Mouse (Mus musculus) heart, postnatal 0 days (tissue): ENCODE measurements around the gene Phf21a. TPM values are rescaled to one million over a fixed set of nuclear protein-coding genes. Genes with fewer than 3 reads are reported as not detected.

Experiments used
- ATAC-seq: fragments of 200-750 bp; cut with Nextera tagmentation; 2 replicates; pipeline ENCODE4 v1.8.0; 2017; ENCODE audit warnings: low read depth, moderate number of reproducible peaks, moderate library complexity; ENCODE audit not compliant: insufficient read depth
- DNase-seq: peaks from one replicate; pipeline ENCODE4 v3.0.0-alpha.2; 2016; ENCODE audit warnings: low spot score
- H3K27ac ChIP-seq: fragments of 300-500 bp; sonication (generic); 2 replicates; pipeline ENCODE4 v1.5.1; 2014; ENCODE audit warnings: low read depth, mild to moderate bottlenecking
- H3K27me3 ChIP-seq: fragments of 300-500 bp; sonication (generic); 2 replicates; pipeline ENCODE4 v1.6.1; 2014; ENCODE audit warnings: low read length, mixed read lengths; ENCODE audit not compliant: control insufficient read depth, insufficient read depth
- H3K36me3 ChIP-seq: fragments of 300-500 bp; sonication (generic); replicated peaks from 2 replicates; pipeline ENCODE4 v1.6.1; 2014; ENCODE audit warnings: low read length, mixed read lengths; ENCODE audit not compliant: control insufficient read depth, insufficient read depth
- H3K4me1 ChIP-seq: fragments of 300-500 bp; sonication (generic); 2 replicates; pipeline ENCODE4 v1.6.1; 2014; ENCODE audit warnings: antibody characterized with exemption; ENCODE audit not compliant: control insufficient read depth, insufficient read depth
- H3K4me2 ChIP-seq: fragments of 300-500 bp; sonication (generic); 2 replicates; pipeline ENCODE4 v1.6.1; 2014; ENCODE audit warnings: low read depth, mild to moderate bottlenecking, low read length, moderate library complexity
- H3K4me3 ChIP-seq: fragments of 300-500 bp; sonication (generic); 2 replicates; pipeline ENCODE4 v1.5.1; 2014; ENCODE audit warnings: low read depth, low read length
- H3K9ac ChIP-seq: fragments of 300-500 bp; sonication (generic); replicated peaks from 2 replicates; pipeline ENCODE4 v1.6.1; 2014; ENCODE audit warnings: low read depth, low read length, mixed read lengths
- H3K9me3 ChIP-seq: fragments of 300-500 bp; sonication (generic); replicated peaks from 2 replicates; pipeline ENCODE4 v1.6.1; 2016; ENCODE audit warnings: low read length; ENCODE audit not compliant: control insufficient read depth
- CTCF ChIP-seq: IDR thresholded peaks from 2 replicates; pipeline ENCODE4 v1.5.1; 2016; ENCODE audit warnings: antibody characterized with exemption, control low read depth, low read depth
- EP300 ChIP-seq: IDR thresholded peaks from 2 replicates; pipeline ENCODE4 v1.6.1; 2016; ENCODE audit warnings: antibody characterized with exemption, low read depth
- WGBS: fragments of 180-500 bp; shearing (Covaris S2); extraction: QIAGEN DNeasy Blood & Tissue Kit; methylation state at CpG from one replicate; pipeline ENCODE4 v1.1.7; 2014; 5-methylcytosine and 5-hydroxymethylcytosine counted together
- polyA plus RNA-seq: library from polyadenylated mRNA; unstranded; fragments of >200 nt; fragmentation: Nextera tagmentation; extraction: Ambion mirVana; gene quantifications from 2 replicates; pipeline ENCODE4 v1.2.1, GENCODE M21; 2015
- total RNA-seq: library from RNA; depleted of rRNA; stranded (reverse); fragments of >200 nt; gene quantifications from 2 replicates; pipeline ENCODE4 v1.2.3, GENCODE M21; 2014; ENCODE audit warnings: low replicate concordance

Gene Phf21a
- total and polyA plus RNA-seq, 2 experiments from 2014 or later = 9.9 to 41.0 TPM

GRCm38 (mm10) chr2:92354224-92354623 is 261.3 kb downstream of the Phf21a start:
- Histone ChIP-seq H3K4me1 (no peaks in the 10 kb centered on the region), H3K9ac (no peak overlapping the region), H3K9me3 (no peaks in the 10 kb centered on the region), H3K36me3 (peaks cover 67% of the 10 kb centered on the region), H3K4me2 (no peak overlapping the region), H3K4me3 (no peak overlapping the region), H3K27ac (no peak overlapping the region; the same call in 1 of the 2 replicates), H3K27me3 (no peaks in the 10 kb centered on the region)
- WGBS = 58% methylated on average over 6 of the region's 6 CpGs
- TF ChIP-seq CTCF (no peak), EP300 (no peak)
- ATAC-seq (0 out of 2 replicates have a peak, but pooled peaks have one; percentile 36), DNase-seq (no peak)

DNA sequence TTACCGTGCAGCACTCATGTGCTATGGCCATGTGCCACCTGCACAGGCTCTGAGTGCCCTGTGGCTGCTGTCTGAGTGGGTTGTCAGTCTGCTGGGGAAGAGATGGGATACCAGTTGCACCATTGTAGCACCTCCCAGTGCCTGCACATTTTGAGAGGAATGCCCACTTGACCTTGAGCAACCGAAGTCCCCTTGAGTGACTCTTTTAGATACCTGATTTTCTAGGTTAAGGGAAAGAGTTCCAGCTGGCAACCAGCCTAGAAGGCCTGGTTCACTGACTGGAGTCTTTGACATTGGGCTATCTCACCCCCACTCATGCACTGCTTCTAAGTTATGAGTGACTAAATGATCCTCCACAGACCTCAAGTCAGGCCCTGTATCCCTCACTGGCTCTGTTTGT is 266.4 kb downstream of the Phf21a start:
- no peak overlapping the region for H3K4me3 ChIP-seq
- 33% methylated on average over 2 of the region's 2 CpGs for WGBS
- ATAC-seq = 0 out of 2 replicates have a peak, but pooled peaks have one; percentile 30

DNA sequence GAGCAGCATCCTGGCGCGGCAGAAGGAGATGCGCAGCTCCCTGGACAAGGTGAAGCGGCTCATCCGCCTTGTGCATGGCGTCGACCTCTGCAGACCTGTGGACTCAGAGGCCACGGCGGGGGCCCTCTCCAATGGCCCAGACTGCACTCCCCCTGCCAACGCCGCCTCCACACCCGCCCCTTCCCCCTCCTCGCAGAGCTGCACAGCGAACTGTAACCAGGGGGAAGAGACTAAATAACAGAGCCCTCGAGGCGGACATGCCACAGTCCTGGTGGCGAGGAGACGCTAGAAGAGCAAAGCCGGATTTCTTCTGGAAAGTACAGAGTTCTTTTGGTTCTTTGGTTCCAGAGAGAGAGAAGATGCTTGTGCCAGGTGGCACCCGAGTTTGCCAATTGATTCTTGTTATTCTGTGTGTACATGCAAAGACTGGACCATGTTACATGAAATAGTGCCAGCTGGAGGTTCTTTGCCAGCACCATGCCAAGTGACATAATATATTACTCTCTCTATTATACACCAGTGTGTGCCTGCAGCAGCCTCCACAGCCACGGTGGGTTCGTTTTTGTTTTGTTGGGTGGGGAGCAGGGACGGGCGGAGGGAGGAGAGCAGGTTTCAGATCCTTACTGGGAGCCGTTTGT is 267.4 kb downstream of the Phf21a start:
- WGBS = 81% methylated on average over 25 of the region's 25 CpGs
- no peak overlapping the region for H3K9ac ChIP-seq
- ATAC-seq (no peak), DNase-seq (no peak)
- H3K27me3 ChIP-seq = no peaks in the 10 kb centered on the region
- no peaks in the 10 kb centered on the region for H3K9me3 ChIP-seq
- no peak overlapping the region for H3K27ac ChIP-seq
- no peak for TF ChIP-seq CTCF
- TF ChIP-seq EP300 = no peak
- H3K4me3 ChIP-seq = no peak overlapping the region
- H3K36me3 ChIP-seq = peaks cover 67% of the 10 kb centered on the region
- H3K4me2 ChIP-seq = no peak overlapping the region
- H3K4me1 ChIP-seq = 0 out of 2 replicates have a peak, but pooled peaks cover 4% of the 10 kb centered on the region

More for the DNA sequence above, 266.4 kb downstream of the Phf21a start:
- H3K36me3 ChIP-seq = peaks cover 67% of the 10 kb centered on the region
- DNase-seq = no peak
- H3K9me3 ChIP-seq = no peaks in the 10 kb centered on the region
- no peak overlapping the region for H3K4me2 ChIP-seq
- H3K27me3 ChIP-seq = no peaks in the 10 kb centered on the region
- H3K4me1 ChIP-seq = 0 out of 2 replicates have a peak, but pooled peaks cover 4% of the 10 kb centered on the region
- TF ChIP-seq CTCF = no peak
- TF ChIP-seq EP300 = no peak
- H3K9ac ChIP-seq = no peak overlapping the region
- no peak overlapping the region for H3K27ac ChIP-seq

GRCm38 (mm10) chr2:92360893-92361292 is 268.0 kb downstream of the Phf21a start:
- TF ChIP-seq CTCF (no peak), EP300 (no peak)
- ATAC-seq (no peak), DNase-seq (no peak)
- H3K9ac ChIP-seq = no peak overlapping the region
- H3K27me3 ChIP-seq = no peaks in the 10 kb centered on the region
- H3K4me2 ChIP-seq = no peak overlapping the region
- H3K9me3 ChIP-seq = no peaks in the 10 kb centered on the region
- H3K36me3 ChIP-seq = peaks cover 67% of the 10 kb centered on the region
- H3K4me1 ChIP-seq = 0 out of 2 replicates have a peak, but pooled peaks cover 4% of the 10 kb centered on the region
- H3K27ac ChIP-seq = no peak overlapping the region
- 43% methylated on average over 12 of the region's 12 CpGs for WGBS
- H3K4me3 ChIP-seq = no peak overlapping the region

DNA sequence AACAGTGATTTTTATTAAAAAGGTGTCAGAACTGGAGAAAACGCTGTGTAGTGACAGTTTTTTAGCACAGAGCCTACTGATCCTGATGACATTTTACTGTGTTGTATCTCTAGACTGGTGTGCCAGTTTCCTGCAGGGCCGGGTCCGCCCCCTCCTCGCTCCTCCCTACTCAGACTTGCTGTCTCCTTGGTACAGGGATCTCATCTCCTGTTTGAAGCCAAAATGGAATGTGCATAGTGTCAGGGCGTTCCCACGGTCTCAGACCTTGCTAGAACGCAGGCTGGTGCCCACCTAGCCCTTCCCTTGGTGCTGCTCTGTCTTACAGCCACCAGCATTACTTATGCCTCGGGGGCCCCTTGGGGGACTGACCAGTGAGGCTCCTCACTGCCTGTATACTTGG is 268.9 kb downstream of the Phf21a start:
- Histone ChIP-seq H3K4me3 (no peak overlapping the region), H3K9ac (no peak overlapping the region), H3K27me3 (no peaks in the 10 kb centered on the region), H3K4me1 (0 out of 2 replicates have a peak, but pooled peaks cover 4% of the 10 kb centered on the region), H3K4me2 (no peak overlapping the region), H3K9me3 (no peaks in the 10 kb centered on the region), H3K27ac (no peak overlapping the region), H3K36me3 (peaks cover 61% of the 10 kb centered on the region)
- WGBS = 79% methylated on average over 8 of the region's 8 CpGs
- DNase-seq (no peak), ATAC-seq (no peak)
- TF ChIP-seq CTCF (no peak), EP300 (no peak)

GRCm38 (mm10) chr2:92362571-92363228 is 269.8 kb downstream of the Phf21a start:
- TF ChIP-seq CTCF (no peak), EP300 (no peak)
- DNase-seq (no peak), ATAC-seq (no peak)
- peaks cover 52% of the 10 kb centered on the region for H3K36me3 ChIP-seq
- no peak overlapping the region for H3K4me2 ChIP-seq
- no peak overlapping the region for H3K4me3 ChIP-seq
- H3K9ac ChIP-seq = no peak overlapping the region
- WGBS = 89% methylated on average over 6 of the region's 6 CpGs
- H3K27me3 ChIP-seq = no peaks in the 10 kb centered on the region
- H3K27ac ChIP-seq = no peak overlapping the region
- no peaks in the 10 kb centered on the region for H3K9me3 ChIP-seq
- 0 out of 2 replicates have a peak, but pooled peaks cover 4% of the 10 kb centered on the region for H3K4me1 ChIP-seq
